Mouse (Mus musculus) liver, embryonic 13.5 days (tissue): ENCODE measurements around the gene Cep170b. TPM values are rescaled to one million over a fixed set of nuclear protein-coding genes. Genes with fewer than 3 reads are reported as not detected.

Experiments used
- ATAC-seq: fragments of 200-750 bp; cut with Nextera tagmentation; 2 replicates; pipeline ENCODE4 v1.8.0; 2017; ENCODE audit warnings: low read depth, mild to moderate bottlenecking, moderate number of reproducible peaks, moderate library complexity
- DNase-seq: peaks from one replicate; pipeline ENCODE4 v3.0.0; 2022
- H3K27ac ChIP-seq: fragments of 300-500 bp; sonication (generic); 2 replicates; pipeline ENCODE4 v1.5.1; 2015; ENCODE audit warnings: moderate library complexity, mild to moderate bottlenecking, inconsistent platforms
- H3K27me3 ChIP-seq: fragments of 300-500 bp; sonication (generic); 2 replicates; pipeline ENCODE4 v1.6.1; 2015; ENCODE audit warnings: mild to moderate bottlenecking, inconsistent platforms
- H3K36me3 ChIP-seq: fragments of 300-500 bp; sonication (generic); 2 replicates; pipeline ENCODE4 v1.6.1; 2015; ENCODE audit warnings: mild to moderate bottlenecking, inconsistent platforms
- H3K4me1 ChIP-seq: fragments of 300-500 bp; sonication (generic); replicated peaks from 2 replicates; pipeline ENCODE4 v1.6.1; 2015; ENCODE audit warnings: inconsistent platforms
- H3K4me2 ChIP-seq: fragments of 300-500 bp; sonication (generic); 2 replicates; pipeline ENCODE4 v1.6.1; 2015; ENCODE audit warnings: inconsistent platforms, mild to moderate bottlenecking, moderate library complexity
- H3K4me3 ChIP-seq: fragments of 300-500 bp; sonication (generic); replicated peaks from 2 replicates; pipeline ENCODE4 v1.5.1; 2015; ENCODE audit warnings: mild to moderate bottlenecking, inconsistent platforms
- H3K9ac ChIP-seq: fragments of 300-500 bp; sonication (generic); 2 replicates; pipeline ENCODE4 v1.6.1; 2015; ENCODE audit warnings: mild to moderate bottlenecking, inconsistent platforms
- H3K9me3 ChIP-seq: fragments of 300-500 bp; sonication (generic); replicated peaks from 2 replicates; pipeline ENCODE4 v1.6.1; 2016; ENCODE audit warnings: inconsistent platforms
- WGBS: fragments of 180-500 bp; shearing (Covaris S2); methylation state at CpG from one replicate; pipeline ENCODE4 v1.1.7; 2015; ENCODE audit not compliant: insufficient replicate concordance; 5-methylcytosine and 5-hydroxymethylcytosine counted together
- polyA plus RNA-seq: library from polyadenylated mRNA; unstranded; fragments of >200 nt; fragmentation: Nextera tagmentation; extraction: Ambion mirVana; gene quantifications from 2 replicates; pipeline ENCODE4 v1.2.1, GENCODE M21; 2015

Cep170b gene
- polyA plus RNA-seq, 1 experiment from 2014 or later = 2.5 TPM

DNA sequence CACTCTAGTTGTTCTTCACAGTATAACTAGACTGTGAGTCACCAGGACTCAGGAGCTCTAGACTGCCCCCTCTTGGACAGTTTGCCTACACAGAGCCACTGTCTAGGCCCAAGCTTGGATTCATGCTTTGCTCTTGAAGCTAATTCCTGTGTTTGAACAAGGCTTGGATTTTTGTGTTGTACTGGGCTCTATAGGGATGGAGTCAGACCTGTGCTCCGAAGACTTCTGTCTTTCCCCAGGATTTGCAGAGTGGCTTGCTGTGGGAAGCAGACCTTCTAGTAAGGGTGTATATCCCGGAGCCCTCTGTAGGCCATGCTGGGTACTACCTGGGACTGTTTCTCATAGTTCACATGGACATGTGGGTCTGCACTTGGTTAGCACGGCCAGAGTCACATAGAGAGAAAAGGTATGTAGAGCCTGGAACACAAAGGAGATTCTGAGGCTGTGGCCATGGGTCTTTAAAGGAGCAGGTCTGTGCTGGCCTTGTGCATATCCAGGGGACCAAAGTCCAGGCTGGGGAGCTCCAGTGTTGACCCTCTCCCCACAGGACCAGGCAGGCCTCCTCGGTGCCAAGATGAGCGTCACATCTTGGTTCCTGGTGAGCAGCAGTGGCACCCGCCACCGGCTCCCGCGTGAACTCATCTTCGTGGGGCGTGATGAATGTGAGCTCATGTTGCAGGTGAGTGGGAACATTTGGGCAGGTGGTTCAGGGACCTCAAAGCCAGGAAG lies 4.0 kb downstream of the Cep170b start:
- H3K4me3 ChIP-seq = no peak overlapping the region
- DNase-seq = peak; percentile 36
- H3K4me2 ChIP-seq = no peak overlapping the region
- H3K9me3 ChIP-seq = no peaks in the 10 kb centered on the region
- H3K9ac ChIP-seq = no peak overlapping the region
- ATAC-seq = no peak
- 64% methylated on average over 11 of the region's 11 CpGs for WGBS
- peaks cover 24% of the 10 kb centered on the region for H3K4me1 ChIP-seq
- no peak overlapping the region for H3K27ac ChIP-seq
- H3K27me3 ChIP-seq = peaks cover 53% of the 10 kb centered on the region
- H3K36me3 ChIP-seq = no peaks in the 10 kb centered on the region

DNA sequence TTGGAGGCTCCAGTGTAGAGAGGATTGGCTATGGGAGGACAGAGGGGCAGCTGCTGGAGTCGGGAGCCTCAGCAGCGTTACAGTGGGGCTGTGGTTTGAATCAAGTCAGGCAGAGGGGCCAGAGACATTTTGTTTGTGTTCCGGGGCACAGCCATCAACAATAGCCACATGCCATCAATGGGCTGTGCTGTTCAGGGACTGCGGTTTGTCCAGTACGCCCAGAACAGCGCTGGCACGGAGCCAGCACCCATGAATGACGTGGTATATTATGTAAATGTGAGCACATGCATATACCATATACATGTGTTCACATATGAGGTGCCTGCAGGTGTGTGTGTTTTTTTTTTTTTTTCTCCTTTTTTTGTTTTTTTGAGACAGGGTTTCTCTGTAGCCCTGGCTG lies 7.5 kb downstream of the Cep170b start:
- no peak overlapping the region for H3K9ac ChIP-seq
- ATAC-seq (no peak), DNase-seq (no peak)
- no peak overlapping the region for H3K4me2 ChIP-seq
- no peak overlapping the region for H3K4me3 ChIP-seq
- H3K27me3 ChIP-seq = peaks cover 19% of the 10 kb centered on the region
- H3K27ac ChIP-seq = no peak overlapping the region
- H3K36me3 ChIP-seq = peaks cover 5% of the 10 kb centered on the region; the same call in 1 of the 2 replicates
- H3K4me1 ChIP-seq = peaks cover 10% of the 10 kb centered on the region
- WGBS = 69% methylated on average over 8 of the region's 8 CpGs
- H3K9me3 ChIP-seq = no peaks in the 10 kb centered on the region

DNA sequence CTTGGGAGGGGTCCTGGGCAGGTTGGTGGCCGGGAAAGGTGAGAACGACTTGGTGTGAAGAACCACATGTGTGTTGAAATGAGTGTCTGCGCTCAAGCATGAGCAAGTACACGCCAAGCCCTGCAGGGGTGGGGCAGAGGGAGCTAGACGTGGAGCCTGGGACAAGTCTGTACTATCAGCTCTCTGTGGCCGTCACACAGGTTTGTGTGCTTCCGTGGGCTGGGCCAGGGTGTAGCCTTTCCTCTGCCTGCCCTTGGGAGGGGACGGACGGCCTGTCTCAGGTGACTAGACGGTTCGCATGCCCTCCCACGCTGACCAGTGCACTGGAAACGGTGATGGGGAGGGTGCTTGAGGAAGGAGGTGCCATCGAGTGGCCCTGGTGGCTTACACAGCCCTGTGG lies 10.6 kb downstream of the Cep170b start:
- WGBS = 62% methylated on average over 14 of the region's 14 CpGs
- H3K9me3 ChIP-seq = no peaks in the 10 kb centered on the region
- ATAC-seq (no peak), DNase-seq (no peak)
- H3K4me2 ChIP-seq = no peak overlapping the region
- H3K27ac ChIP-seq = no peak overlapping the region
- H3K9ac ChIP-seq = no peak overlapping the region
- no peaks in the 10 kb centered on the region for H3K4me1 ChIP-seq
- 0 out of 2 replicates have a peak, but pooled peaks cover 4% of the 10 kb centered on the region for H3K27me3 ChIP-seq
- H3K36me3 ChIP-seq = peaks cover 5% of the 10 kb centered on the region; the same call in 1 of the 2 replicates
- no peak overlapping the region for H3K4me3 ChIP-seq

DNA sequence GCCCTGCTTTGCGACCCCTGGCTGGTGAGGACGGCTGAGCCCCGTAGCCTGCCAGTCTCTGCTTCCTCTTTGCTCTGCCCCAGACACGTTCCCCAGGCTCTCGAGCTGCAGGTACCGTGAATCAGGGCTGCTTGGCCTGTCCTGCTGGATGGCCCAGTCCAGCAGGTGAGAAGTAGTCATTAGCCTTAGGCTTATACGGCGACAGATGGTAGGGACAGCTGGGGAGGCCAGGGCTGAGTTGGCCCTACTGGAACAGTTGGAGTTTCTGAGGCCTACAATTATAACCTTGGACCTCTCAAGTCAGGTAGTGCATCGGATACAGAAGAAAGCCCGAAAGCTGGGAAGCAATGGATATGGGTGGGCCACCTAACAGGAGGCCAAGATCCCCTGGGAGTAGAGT lies 12.3 kb downstream of the Cep170b start:
- Histone ChIP-seq H3K4me2 (no peak overlapping the region), H3K27me3 (0 out of 2 replicates have a peak, but pooled peaks cover 2% of the 10 kb centered on the region), H3K36me3 (peaks cover 15% of the 10 kb centered on the region; the same call in 1 of the 2 replicates), H3K9me3 (no peaks in the 10 kb centered on the region), H3K4me1 (no peaks in the 10 kb centered on the region), H3K27ac (no peak overlapping the region), H3K9ac (no peak overlapping the region), H3K4me3 (no peak overlapping the region)
- DNase-seq = no peak
- no peak for ATAC-seq
- WGBS = 70% methylated on average over 10 of the region's 10 CpGs

DNA sequence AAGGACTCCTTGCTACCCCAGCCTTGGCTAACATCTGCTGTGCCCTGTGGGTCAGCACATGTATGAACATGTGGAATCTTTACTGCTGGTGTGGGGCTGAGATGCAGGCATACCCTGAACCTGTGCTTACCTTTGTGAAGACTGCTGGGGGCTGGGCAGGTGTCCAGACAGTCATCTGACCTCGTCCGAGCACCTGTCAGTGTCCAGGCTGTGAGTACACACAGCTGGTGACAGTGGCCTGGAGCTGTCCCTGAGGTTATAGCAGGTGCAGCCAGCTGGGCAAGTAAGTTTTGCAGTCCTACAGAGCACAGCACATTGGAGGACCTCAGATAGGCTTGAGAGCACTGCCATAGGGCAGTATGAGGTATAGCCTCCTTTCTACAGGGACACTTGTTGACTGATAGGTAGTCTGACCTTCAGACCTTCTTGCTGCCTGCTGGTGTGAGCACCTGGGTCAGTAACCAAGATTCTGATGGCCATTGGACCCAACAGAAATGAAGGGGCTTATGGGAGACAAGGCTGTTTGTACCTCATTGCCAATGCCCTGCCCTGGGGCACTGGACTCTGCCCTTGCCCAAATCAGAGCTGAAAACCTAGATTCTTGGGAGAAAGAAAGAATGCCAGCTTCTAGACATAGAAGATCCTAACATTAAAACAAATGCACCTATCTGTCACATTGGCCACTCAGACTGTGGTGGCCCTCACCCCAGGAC lies 14.0 kb downstream of the Cep170b start:
- H3K27me3 ChIP-seq = no peaks in the 10 kb centered on the region
- DNase-seq (no peak), ATAC-seq (no peak)
- no peaks in the 10 kb centered on the region for H3K9me3 ChIP-seq
- no peak overlapping the region for H3K4me2 ChIP-seq
- peaks cover 26% of the 10 kb centered on the region for H3K36me3 ChIP-seq
- H3K4me1 ChIP-seq = no peaks in the 10 kb centered on the region
- H3K27ac ChIP-seq = no peak overlapping the region
- H3K9ac ChIP-seq = no peak overlapping the region
- no peak overlapping the region for H3K4me3 ChIP-seq
- WGBS = 41% methylated on average over 2 of the region's 2 CpGs

DNA sequence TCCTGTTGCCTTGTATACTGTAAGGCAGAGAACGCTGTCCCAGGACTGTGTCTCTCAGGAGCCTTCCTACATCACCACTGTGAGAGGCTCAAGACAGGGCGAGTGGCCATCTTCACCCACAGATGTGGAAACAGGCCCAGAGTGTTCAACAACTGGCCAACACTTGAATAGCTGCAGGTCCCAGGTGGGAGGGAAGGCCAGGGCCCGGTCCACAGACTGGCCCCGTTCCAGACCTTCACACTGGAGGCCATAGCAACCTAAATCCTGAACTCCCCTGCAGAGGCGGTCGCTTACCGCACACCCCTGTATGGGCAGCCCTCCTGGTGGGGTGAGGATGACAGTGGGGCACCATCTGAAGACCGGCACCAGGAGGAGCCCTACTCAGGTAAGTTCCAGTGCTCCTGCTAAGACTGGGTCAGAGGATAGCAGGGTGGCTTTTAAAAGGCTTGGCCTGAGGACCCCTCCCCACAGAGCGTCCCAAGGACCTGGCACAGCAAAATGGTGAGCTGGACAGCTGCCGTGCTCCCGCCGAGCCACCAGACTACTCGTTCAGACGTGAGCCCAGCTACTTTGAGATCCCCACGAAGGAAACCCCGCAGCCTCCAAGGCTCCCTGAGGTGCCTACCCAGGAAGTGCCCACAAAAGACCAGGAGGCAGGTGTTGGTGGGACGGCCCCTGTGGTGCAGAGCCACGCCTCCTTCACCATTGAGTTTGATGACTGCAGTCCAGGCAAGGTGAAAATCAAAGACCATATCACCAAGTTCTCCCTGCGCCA lies 14.8 kb downstream of the Cep170b start:
- H3K36me3 ChIP-seq = peaks cover 30% of the 10 kb centered on the region
- H3K27ac ChIP-seq = no peak overlapping the region
- no peak overlapping the region for H3K4me2 ChIP-seq
- H3K9ac ChIP-seq = no peak overlapping the region
- no peak for ATAC-seq
- H3K27me3 ChIP-seq = no peaks in the 10 kb centered on the region
- WGBS = 79% methylated on average over 19 of the region's 19 CpGs
- no peak for DNase-seq
- H3K9me3 ChIP-seq = no peaks in the 10 kb centered on the region
- H3K4me1 ChIP-seq = no peaks in the 10 kb centered on the region
- no peak overlapping the region for H3K4me3 ChIP-seq

DNA sequence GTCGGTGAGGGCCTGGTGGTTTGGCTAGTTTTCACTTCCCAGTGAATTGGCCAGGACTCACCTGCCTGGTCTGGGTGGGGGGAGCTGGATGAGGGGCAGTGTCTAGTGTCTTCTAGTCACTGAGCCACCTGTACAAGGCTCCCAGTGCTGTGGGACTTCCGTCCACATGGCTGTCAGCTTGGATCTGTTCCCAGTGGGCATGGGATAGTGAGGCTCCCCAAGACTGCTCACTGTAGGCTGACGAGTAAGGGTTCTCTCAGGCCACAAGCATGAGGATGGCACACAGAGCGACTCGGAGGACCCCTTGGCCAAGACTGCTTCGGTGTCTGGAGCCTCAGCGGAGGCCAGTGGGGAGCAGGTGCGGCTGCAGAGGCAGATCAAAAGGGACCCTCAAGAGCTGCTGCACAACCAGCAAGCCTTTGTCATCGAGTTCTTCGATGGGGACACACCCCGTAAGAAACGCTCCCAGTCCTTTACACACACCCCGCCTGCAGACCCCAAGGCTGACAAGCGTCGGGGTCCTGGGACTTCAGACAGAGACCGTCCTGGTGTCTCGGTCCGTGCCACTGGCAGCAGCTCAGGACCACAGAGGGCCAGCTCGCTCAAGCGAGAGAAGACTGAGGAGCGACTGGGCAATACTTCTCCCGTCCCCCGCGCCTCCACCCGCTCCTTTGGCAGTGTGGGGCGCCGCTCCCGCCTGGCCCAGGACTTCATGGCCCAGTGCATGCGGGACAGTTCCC lies 15.8 kb downstream of the Cep170b start:
- no peak overlapping the region for H3K27ac ChIP-seq
- DNase-seq (no peak), ATAC-seq (no peak)
- no peaks in the 10 kb centered on the region for H3K27me3 ChIP-seq
- no peak overlapping the region for H3K4me3 ChIP-seq
- H3K36me3 ChIP-seq = peaks cover 30% of the 10 kb centered on the region
- WGBS = 78% methylated on average over 29 of the region's 29 CpGs
- no peak overlapping the region for H3K9ac ChIP-seq
- H3K4me2 ChIP-seq = no peak overlapping the region
- H3K9me3 ChIP-seq = no peaks in the 10 kb centered on the region
- H3K4me1 ChIP-seq = no peaks in the 10 kb centered on the region

DNA sequence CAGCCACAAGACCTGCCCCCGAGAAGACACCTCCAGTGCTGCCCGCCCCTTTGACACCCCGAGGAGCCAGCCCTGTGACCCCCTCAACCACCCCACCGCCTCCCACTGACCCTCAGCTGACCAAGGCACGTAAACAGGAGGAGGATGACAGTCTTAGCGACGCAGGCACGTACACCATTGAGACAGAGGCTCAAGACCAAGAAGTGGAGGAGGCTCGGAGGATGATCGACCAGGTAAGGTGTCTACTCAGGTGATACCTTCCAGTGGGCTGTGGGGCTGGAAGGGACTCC lies 16.3 kb downstream of the Cep170b start:
- no peak overlapping the region for H3K4me2 ChIP-seq
- peaks cover 25% of the 10 kb centered on the region for H3K36me3 ChIP-seq
- H3K27me3 ChIP-seq = no peaks in the 10 kb centered on the region
- no peak overlapping the region for H3K4me3 ChIP-seq
- H3K27ac ChIP-seq = no peak overlapping the region
- 72% methylated on average over 10 of the region's 10 CpGs for WGBS
- H3K9me3 ChIP-seq = no peaks in the 10 kb centered on the region
- no peak for DNase-seq
- H3K9ac ChIP-seq = no peak overlapping the region
- no peak for ATAC-seq
- H3K4me1 ChIP-seq = no peaks in the 10 kb centered on the region

DNA sequence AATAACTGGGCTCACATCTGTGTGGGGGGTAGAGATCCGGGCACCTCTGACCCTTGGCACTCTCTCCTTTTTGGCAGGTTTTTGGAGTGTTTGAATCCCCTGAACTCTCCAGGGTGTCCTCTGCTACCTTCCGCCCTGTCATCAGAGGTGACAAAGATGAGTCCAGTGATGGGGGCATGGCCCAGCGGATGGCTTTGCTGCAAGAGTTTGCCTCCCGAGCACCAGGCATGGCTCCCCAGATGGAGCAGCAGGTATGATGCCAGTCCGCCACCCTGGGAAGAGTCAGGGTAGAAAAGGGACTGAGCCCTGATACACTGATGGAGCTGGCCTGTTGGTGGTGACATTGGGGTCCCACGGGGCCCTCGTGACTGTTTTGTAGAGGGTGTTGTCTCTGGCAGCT lies 16.8 kb downstream of the Cep170b start:
- no peak overlapping the region for H3K4me3 ChIP-seq
- H3K9ac ChIP-seq = no peak overlapping the region
- ATAC-seq (no peak), DNase-seq (no peak)
- no peak overlapping the region for H3K4me2 ChIP-seq
- H3K27me3 ChIP-seq = no peaks in the 10 kb centered on the region
- 67% methylated on average over 7 of the region's 7 CpGs for WGBS
- H3K36me3 ChIP-seq = peaks cover 25% of the 10 kb centered on the region
- H3K4me1 ChIP-seq = no peaks in the 10 kb centered on the region
- H3K27ac ChIP-seq = no peak overlapping the region
- H3K9me3 ChIP-seq = no peaks in the 10 kb centered on the region

DNA sequence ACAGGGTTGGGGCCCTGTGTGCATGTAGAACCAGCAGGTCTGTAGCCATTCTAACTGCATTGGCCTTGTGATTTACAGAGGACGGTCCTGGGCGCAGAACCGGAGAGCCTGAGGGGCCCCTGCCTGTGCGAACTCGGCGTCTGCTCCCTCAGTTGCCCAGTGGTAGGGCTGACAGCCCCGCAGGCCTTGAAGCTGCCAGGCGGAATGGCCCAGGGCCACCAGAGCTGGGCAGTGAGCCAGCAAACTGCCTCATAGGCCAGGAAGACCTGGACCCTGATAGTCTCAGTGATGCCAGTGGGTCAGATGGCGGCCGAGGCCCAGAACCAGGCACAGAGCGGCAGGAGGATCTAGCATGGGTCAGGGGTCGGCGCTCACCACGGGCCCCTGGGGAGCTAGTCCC lies 17.5 kb downstream of the Cep170b start:
- Histone ChIP-seq H3K27me3 (no peaks in the 10 kb centered on the region), H3K36me3 (peaks cover 25% of the 10 kb centered on the region), H3K27ac (no peak overlapping the region), H3K4me1 (no peaks in the 10 kb centered on the region), H3K9me3 (no peaks in the 10 kb centered on the region), H3K4me2 (no peak overlapping the region), H3K9ac (no peak overlapping the region), H3K4me3 (no peak overlapping the region)
- 81% methylated on average over 14 of the region's 14 CpGs for WGBS
- DNase-seq (no peak), ATAC-seq (no peak)
